Mouse (Mus musculus): ENCODE measurements around the gene Taf10. TPM values are rescaled to one million over a fixed set of nuclear protein-coding genes. Genes with fewer than 3 reads are reported as not detected.

Taf10 gene
- polyA plus RNA-seq, 1 experiment from 2014 or later = 167 TPM

GRCm38 (mm10) chr7:105715366-105715765 is 28.8 kb downstream of the Taf10 start:
- Histone ChIP-seq H3K4me2 (ENCODE audit: low read length) (no peak overlapping the region), H3K4me1 (replicated peaks; ENCODE audit: insufficient read depth, low read length) (no peaks in the 10 kb centered on the region), H3K4me3 (replicated peaks; ENCODE audit: low read depth, low read length) (no peak overlapping the region), H3K36me3 (ENCODE audit: insufficient read depth, low read length) (no peaks in the 10 kb centered on the region), H3K27me3 (ENCODE audit: insufficient read depth, low read length) (no peaks in the 10 kb centered on the region), H3K9me3 (replicated peaks; ENCODE audit: low read length) (no peaks in the 10 kb centered on the region), H3K9ac (ENCODE audit: low read depth, low read length) (no peak overlapping the region), H3K27ac (no peak overlapping the region)
- TF ChIP-seq CTCF (IDR thresholded peaks at IDR 0.05; ENCODE audit: low read depth) = no peak
- no peak for ATAC-seq (replicated peaks; ENCODE audit: low FRiP score, low read depth)
- DNase-seq (ENCODE audit: low spot score) = no peak
- 61% methylated on average over 3 of the region's 3 CpGs for WGBS

GRCm38 (mm10) chr7:105708733-105709132 is 35.4 kb downstream of the Taf10 start:
- no peaks in the 10 kb centered on the region for H3K27me3 ChIP-seq (ENCODE audit: insufficient read depth, low read length)
- no peak overlapping the region for H3K4me3 ChIP-seq (replicated peaks; ENCODE audit: low read depth, low read length)
- no peaks in the 10 kb centered on the region for H3K36me3 ChIP-seq (ENCODE audit: insufficient read depth, low read length)
- no peak overlapping the region for H3K9ac ChIP-seq (ENCODE audit: low read depth, low read length)
- DNase-seq (ENCODE audit: low spot score) = no peak
- no peak overlapping the region for H3K27ac ChIP-seq
- ATAC-seq (replicated peaks; ENCODE audit: low FRiP score, low read depth) = no peak
- no peaks in the 10 kb centered on the region for H3K4me1 ChIP-seq (replicated peaks; ENCODE audit: insufficient read depth, low read length)
- H3K9me3 ChIP-seq (replicated peaks; ENCODE audit: low read length) = no peaks in the 10 kb centered on the region
- 93% methylated on average over 5 of the region's 5 CpGs for WGBS
- H3K4me2 ChIP-seq (ENCODE audit: low read length) = no peak overlapping the region
- TF ChIP-seq CTCF (IDR thresholded peaks at IDR 0.05; ENCODE audit: low read depth) = no peak

- H3K9ac ChIP-seq (ENCODE audit: low read depth, low read length) = no peak overlapping the region
- DNase-seq (ENCODE audit: low spot score) (no peak), ATAC-seq (replicated peaks; ENCODE audit: low FRiP score, low read depth) (no peak)
- no peaks in the 10 kb centered on the region for H3K36me3 ChIP-seq (ENCODE audit: insufficient read depth, low read length)
- 84% methylated on average over 4 of the region's 4 CpGs for WGBS
- H3K9me3 ChIP-seq (replicated peaks; ENCODE audit: low read length) = no peaks in the 10 kb centered on the region
- no peaks in the 10 kb centered on the region for H3K4me1 ChIP-seq (replicated peaks; ENCODE audit: insufficient read depth, low read length)
- no peaks in the 10 kb centered on the region for H3K27me3 ChIP-seq (ENCODE audit: insufficient read depth, low read length)
- H3K4me2 ChIP-seq (ENCODE audit: low read length) = no peak overlapping the region
- no peak overlapping the region for H3K27ac ChIP-seq
- no peak overlapping the region for H3K4me3 ChIP-seq (replicated peaks; ENCODE audit: low read depth, low read length)
- no peak for TF ChIP-seq CTCF (IDR thresholded peaks at IDR 0.05; ENCODE audit: low read depth)
These were observed 40.3 kb downstream of the Taf10 start for GRCm38 (mm10) chr7:105703816-105704215.

- no peaks in the 10 kb centered on the region for H3K4me1 ChIP-seq (replicated peaks; ENCODE audit: insufficient read depth, low read length)
- no peak overlapping the region for H3K9ac ChIP-seq (ENCODE audit: low read depth, low read length)
- WGBS = 80% methylated on average over 16 of the region's 16 CpGs
- H3K9me3 ChIP-seq (replicated peaks; ENCODE audit: low read length) = no peaks in the 10 kb centered on the region
- H3K27me3 ChIP-seq (ENCODE audit: insufficient read depth, low read length) = no peaks in the 10 kb centered on the region
- ATAC-seq (replicated peaks; ENCODE audit: low FRiP score, low read depth) (no peak), DNase-seq (ENCODE audit: low spot score) (no peak)
- H3K4me3 ChIP-seq (replicated peaks; ENCODE audit: low read depth, low read length) = no peak overlapping the region
- TF ChIP-seq CTCF (IDR thresholded peaks at IDR 0.05; ENCODE audit: low read depth) = no peak
- H3K4me2 ChIP-seq (ENCODE audit: low read length) = no peak overlapping the region
- no peak overlapping the region for H3K27ac ChIP-seq
- no peaks in the 10 kb centered on the region for H3K36me3 ChIP-seq (ENCODE audit: insufficient read depth, low read length)
These were observed 41.0 kb downstream of the Taf10 start for GRCm38 (mm10) chr7:105703184-105703583.

GRCm38 (mm10) chr7:105690875-105691274 is 53.3 kb downstream of the Taf10 start:
- no peak overlapping the region for H3K27ac ChIP-seq
- no peaks in the 10 kb centered on the region for H3K36me3 ChIP-seq (ENCODE audit: insufficient read depth, low read length)
- 73% methylated on average over 1 of the region's 1 CpGs for WGBS
- TF ChIP-seq CTCF (IDR thresholded peaks at IDR 0.05; ENCODE audit: low read depth) = no peak
- DNase-seq (ENCODE audit: low spot score) = no peak
- no peaks in the 10 kb centered on the region for H3K27me3 ChIP-seq (ENCODE audit: insufficient read depth, low read length)
- no peak for ATAC-seq (replicated peaks; ENCODE audit: low FRiP score, low read depth)
- H3K4me1 ChIP-seq (replicated peaks; ENCODE audit: insufficient read depth, low read length) = no peaks in the 10 kb centered on the region
- no peak overlapping the region for H3K9ac ChIP-seq (ENCODE audit: low read depth, low read length)
- no peak overlapping the region for H3K4me2 ChIP-seq (ENCODE audit: low read length)
- no peak overlapping the region for H3K4me3 ChIP-seq (replicated peaks; ENCODE audit: low read depth, low read length)
- H3K9me3 ChIP-seq (replicated peaks; ENCODE audit: low read length) = no peaks in the 10 kb centered on the region

Other genes starting within 250 kb of the Taf10 start
- gene Smpd1, start 190.0 kb downstream of the Taf10 start, polyA plus RNA-seq (2015; fragmentation: Nextera tagmentation; extraction: Ambion mirVana) = 60.5 and 60.7 TPM in 2 replicates
- gene Apbb1, start 162.7 kb downstream of the Taf10 start, polyA plus RNA-seq (2015; fragmentation: Nextera tagmentation; extraction: Ambion mirVana) = 31.4 and 34.1 TPM in 2 replicates
- 0.47 and 0.64 TPM in 2 replicates for gene Hpx, start 144.2 kb downstream of the Taf10 start, polyA plus RNA-seq (2015; fragmentation: Nextera tagmentation; extraction: Ambion mirVana)
- 24.8 and 26.7 TPM in 2 replicates for gene Trim3, start 110.8 kb downstream of the Taf10 start, polyA plus RNA-seq (2015; fragmentation: Nextera tagmentation; extraction: Ambion mirVana)
- 219 and 230 TPM in 2 replicates for gene Timm10b, start 104.3 kb downstream of the Taf10 start, polyA plus RNA-seq (2015; fragmentation: Nextera tagmentation; extraction: Ambion mirVana)
- gene Arfip2, start 103.9 kb downstream of the Taf10 start, polyA plus RNA-seq (2015; fragmentation: Nextera tagmentation; extraction: Ambion mirVana) = 72.0 and 76.6 TPM in 2 replicates
- gene Gm45799, start 103.8 kb downstream of the Taf10 start, polyA plus RNA-seq (2015; fragmentation: Nextera tagmentation; extraction: Ambion mirVana) = 33.7 and 35.8 TPM in 2 replicates
- gene Dnhd1, start 93.5 kb downstream of the Taf10 start, polyA plus RNA-seq (2015; fragmentation: Nextera tagmentation; extraction: Ambion mirVana) = 0.09 and 0.91 TPM in 2 replicates
- gene Ilk, start 7.8 kb downstream of the Taf10 start, polyA plus RNA-seq (2015; fragmentation: Nextera tagmentation; extraction: Ambion mirVana) = 318 and 342 TPM in 2 replicates
- 34.4 and 36.3 TPM in 2 replicates for gene Rrp8, start 7.0 kb downstream of the Taf10 start, polyA plus RNA-seq (2015; fragmentation: Nextera tagmentation; extraction: Ambion mirVana)
- gene Tpp1, start 7.9 kb upstream of the Taf10 start, polyA plus RNA-seq (2015; fragmentation: Nextera tagmentation; extraction: Ambion mirVana) = 114 and 123 TPM in 2 replicates
- gene Dchs1, start 43.3 kb upstream of the Taf10 start, polyA plus RNA-seq (2015; fragmentation: Nextera tagmentation; extraction: Ambion mirVana) = 5.6 and 6.1 TPM in 2 replicates
- gene Mrpl17, start 66.7 kb upstream of the Taf10 start, polyA plus RNA-seq (2015; fragmentation: Nextera tagmentation; extraction: Ambion mirVana) = 415 and 457 TPM in 2 replicates
- gene Gm4070, start 209.6 kb upstream of the Taf10 start, polyA plus RNA-seq (2015; fragmentation: Nextera tagmentation; extraction: Ambion mirVana) = 1.3 and 2.0 TPM in 2 replicates

All from kidney, postnatal 0 days (tissue).